Mouse (Mus musculus): ENCODE measurements around the gene Rhpn2.

- TF ChIP-seq GATA1 (IDR thresholded peaks at IDR 0.05; ENCODE audit: borderline replicate concordance, low read length) = no peak
- TF ChIP-seq FLI1 (IDR thresholded peaks at IDR 0.05; ENCODE audit: low read length) = no peak
Measured at GRCm38 (mm10) chr7:35293464-35293863, 40.5 kb upstream of the Rhpn2 start.

Data from megakaryocyte, embryonic 14.5 days (primary cell).